Mouse (Mus musculus) liver, embryonic 16.5 days (tissue): ENCODE measurements at regions not wholly inside any gene's neighbourhood (a gene's known extent, or its start where the extent isn't known, plus 50 kb on each side); places are given as distances from the start of the nearest gene placed in this dataset.
"Not testable (repeated sequence)": the region's sequence is repeated elsewhere in the genome, so short reads cannot be mapped to it uniquely, and the experiment has no call there.

ENCODE experiments used
- ATAC-seq: fragments of 200-750 bp; cut with Nextera tagmentation; 2 replicates; pipeline ENCODE4 v1.8.0; 2017; ENCODE audit warnings: low read depth, mild to moderate bottlenecking, moderate number of reproducible peaks, moderate library complexity
- H3K27ac ChIP-seq: fragments of 300-500 bp; sonication (generic); 2 replicates; pipeline ENCODE4 v1.5.1; 2014; ENCODE audit warnings: mild to moderate bottlenecking, low read length
- H3K27me3 ChIP-seq: fragments of 300-500 bp; sonication (generic); 2 replicates; pipeline ENCODE4 v1.6.1; 2014; ENCODE audit warnings: low read depth, low read length, mixed read lengths; ENCODE audit not compliant: control insufficient read depth, insufficient read depth
- H3K36me3 ChIP-seq: fragments of 300-500 bp; sonication (generic); 2 replicates; pipeline ENCODE4 v1.6.1; 2014; ENCODE audit warnings: mild to moderate bottlenecking; ENCODE audit not compliant: control insufficient read depth, insufficient read depth
- H3K4me1 ChIP-seq: fragments of 300-500 bp; sonication (generic); 2 replicates; pipeline ENCODE4 v1.6.1; 2014; ENCODE audit warnings: low read depth, low read length, mixed read lengths; ENCODE audit not compliant: control insufficient read depth
- H3K4me2 ChIP-seq: fragments of 300-500 bp; sonication (generic); 2 replicates; pipeline ENCODE4 v1.6.1; 2014; ENCODE audit warnings: low read depth, low read length, mixed read lengths
- H3K4me3 ChIP-seq: fragments of 300-500 bp; sonication (generic); 2 replicates; pipeline ENCODE4 v1.5.1; 2014; ENCODE audit warnings: low read depth, mild to moderate bottlenecking, low read length
- H3K9ac ChIP-seq: fragments of 300-500 bp; sonication (generic); 2 replicates; pipeline ENCODE4 v1.6.1; 2014; ENCODE audit warnings: low read depth, low read length
- H3K9me3 ChIP-seq: fragments of 300-500 bp; sonication (generic); replicated peaks from 2 replicates; pipeline ENCODE4 v1.6.1; 2016; ENCODE audit warnings: low read length; ENCODE audit not compliant: control insufficient read depth
- WGBS: fragments of 180-500 bp; shearing (Covaris S2); extraction: QIAGEN DNeasy Blood & Tissue Kit; methylation state at CpG from one replicate; pipeline ENCODE4 v1.1.7; 2014; ENCODE audit not compliant: insufficient replicate concordance; 5-methylcytosine and 5-hydroxymethylcytosine counted together

DNA sequence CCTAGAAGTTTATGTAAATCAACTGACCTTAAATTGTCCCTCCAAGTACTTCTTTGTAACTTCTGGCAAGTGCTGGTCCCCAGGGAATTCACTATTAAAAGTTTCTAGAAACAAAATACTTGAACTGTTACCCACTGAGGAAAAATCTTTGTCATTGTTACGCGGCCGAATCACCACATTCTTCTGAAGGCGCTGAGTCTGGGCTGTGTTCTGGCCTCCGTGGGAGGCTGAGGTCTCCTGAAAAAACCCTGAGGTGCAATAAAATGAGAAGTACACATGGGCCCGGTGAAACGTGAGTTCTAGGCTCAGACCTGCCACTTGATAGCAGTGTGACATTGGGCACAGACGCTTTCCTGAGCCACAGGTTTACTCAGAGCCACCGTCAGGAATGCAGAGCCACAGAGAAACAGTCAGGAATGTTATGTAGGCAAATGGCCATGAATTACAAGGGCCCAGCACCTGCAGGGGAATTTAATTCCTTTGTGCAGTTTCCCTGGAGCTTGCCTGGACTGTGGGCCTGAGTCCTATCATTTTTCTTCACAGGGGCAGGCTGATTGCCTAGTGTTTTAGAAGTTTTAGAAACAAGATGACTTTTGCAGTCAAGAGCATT lies 171.1 kb upstream of the Arglu1 start:
- no peak for ATAC-seq
- H3K4me2 ChIP-seq, result no peak overlapping the region
- H3K36me3 ChIP-seq, result no peaks in the 10 kb centered on the region
- H3K9ac ChIP-seq, result no peak overlapping the region
- H3K4me3 ChIP-seq, result no peak overlapping the region
- H3K27ac ChIP-seq, result no peak overlapping the region
- H3K27me3 ChIP-seq, result no peaks in the 10 kb centered on the region
- no peaks in the 10 kb centered on the region for H3K9me3 ChIP-seq
- 66% methylated on average over 9 of the region's 9 CpGs for WGBS
- H3K4me1 ChIP-seq, result no peaks in the 10 kb centered on the region

DNA sequence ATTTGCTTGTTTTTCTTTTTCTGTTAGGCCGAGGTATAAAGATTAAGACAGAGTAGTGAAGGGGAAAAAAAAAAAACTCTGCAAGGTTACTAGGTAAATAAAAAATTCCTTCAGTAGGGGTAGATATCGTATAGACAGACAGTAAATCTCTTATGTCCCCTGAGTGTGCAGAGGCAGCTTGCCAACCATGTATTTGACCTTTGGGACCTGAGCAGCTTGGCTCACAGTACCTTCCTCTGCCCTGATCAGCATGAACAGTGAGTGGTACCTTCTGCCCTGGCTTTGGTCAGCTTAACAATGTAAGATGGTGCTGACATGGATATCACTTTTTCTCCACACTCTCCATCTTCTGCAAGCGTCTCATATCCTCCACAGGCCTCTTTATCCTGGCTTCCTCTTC lies 168.3 kb upstream of the Arglu1 start:
- no peak overlapping the region for H3K9ac ChIP-seq
- H3K27me3 ChIP-seq, result no peaks in the 10 kb centered on the region
- 48% methylated on average over 3 of the region's 3 CpGs for WGBS
- no peak overlapping the region for H3K4me3 ChIP-seq
- H3K9me3 ChIP-seq, result no peaks in the 10 kb centered on the region
- no peaks in the 10 kb centered on the region for H3K4me1 ChIP-seq
- no peak overlapping the region for H3K4me2 ChIP-seq
- no peaks in the 10 kb centered on the region for H3K36me3 ChIP-seq
- H3K27ac ChIP-seq, result no peak overlapping the region
- ATAC-seq, result no peak

DNA sequence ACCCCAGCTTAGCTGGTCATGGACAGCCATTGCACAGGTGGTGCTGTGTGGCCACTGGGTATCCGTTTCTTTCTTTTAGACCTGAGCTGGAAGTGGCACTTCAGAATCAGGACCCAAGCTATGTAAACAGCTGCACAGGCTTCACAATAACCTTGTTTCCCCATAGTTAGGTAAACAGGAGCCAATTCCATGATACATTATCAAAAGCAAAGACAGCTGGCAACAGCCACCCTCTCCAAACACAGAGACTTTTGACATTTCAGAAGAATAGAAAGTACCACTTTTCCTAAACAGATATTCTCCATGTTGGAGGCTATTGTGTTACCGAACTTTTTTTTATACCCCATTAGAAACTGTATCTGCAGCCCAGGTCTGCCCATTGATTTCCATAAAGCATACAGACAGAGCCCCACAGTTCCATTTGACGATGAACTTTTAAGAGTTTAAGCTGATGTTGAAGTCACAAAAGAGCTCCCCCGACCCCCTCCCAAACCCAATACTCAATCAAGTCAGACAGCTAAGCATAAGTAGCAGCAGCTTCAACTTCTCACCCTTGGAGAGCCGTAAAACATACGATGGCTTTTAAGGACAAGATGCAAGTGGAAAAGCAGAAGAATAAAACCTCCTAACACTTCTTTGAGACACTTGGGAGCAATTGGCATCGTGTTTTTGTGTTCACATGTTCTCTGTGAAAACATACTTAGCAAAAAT lies 162.5 kb upstream of the Arglu1 start:
- Histone ChIP-seq H3K9ac (no peak overlapping the region), H3K27me3 (no peaks in the 10 kb centered on the region), H3K27ac (no peak overlapping the region), H3K4me3 (no peak overlapping the region), H3K9me3 (no peaks in the 10 kb centered on the region), H3K4me1 (no peaks in the 10 kb centered on the region), H3K36me3 (no peaks in the 10 kb centered on the region), H3K4me2 (no peak overlapping the region)
- WGBS, result 43% methylated on average over 7 of the region's 7 CpGs
- no peak for ATAC-seq

DNA sequence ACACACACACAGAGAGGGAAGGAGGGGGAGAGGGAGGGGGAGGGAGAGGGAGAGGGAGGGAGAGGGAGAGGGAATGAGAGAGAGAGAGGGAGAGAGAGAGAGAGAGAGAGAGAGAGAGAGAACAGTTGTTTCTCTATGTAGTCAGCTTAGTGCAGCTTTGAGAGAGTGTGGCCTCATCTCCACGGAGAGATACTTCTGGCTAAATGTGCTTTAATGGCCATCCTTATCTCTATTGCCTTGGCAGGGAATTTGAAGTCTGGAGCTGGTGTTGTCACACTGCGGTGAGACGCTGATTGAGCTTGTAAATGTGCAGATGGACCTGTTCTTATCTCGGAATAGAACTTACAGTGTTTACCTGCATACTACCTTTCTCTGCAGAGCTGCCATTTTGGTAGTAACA lies 160.9 kb upstream of the Arglu1 start:
- H3K4me1 ChIP-seq, result no peaks in the 10 kb centered on the region
- no peaks in the 10 kb centered on the region for H3K36me3 ChIP-seq
- H3K4me3 ChIP-seq, result no peak overlapping the region
- H3K4me2 ChIP-seq, result no peak overlapping the region
- no peaks in the 10 kb centered on the region for H3K27me3 ChIP-seq
- H3K9ac ChIP-seq, result no peak overlapping the region
- no peak overlapping the region for H3K27ac ChIP-seq
- no peaks in the 10 kb centered on the region for H3K9me3 ChIP-seq
- no peak for ATAC-seq
- WGBS, result 19% methylated on average over 4 of the region's 4 CpGs

DNA sequence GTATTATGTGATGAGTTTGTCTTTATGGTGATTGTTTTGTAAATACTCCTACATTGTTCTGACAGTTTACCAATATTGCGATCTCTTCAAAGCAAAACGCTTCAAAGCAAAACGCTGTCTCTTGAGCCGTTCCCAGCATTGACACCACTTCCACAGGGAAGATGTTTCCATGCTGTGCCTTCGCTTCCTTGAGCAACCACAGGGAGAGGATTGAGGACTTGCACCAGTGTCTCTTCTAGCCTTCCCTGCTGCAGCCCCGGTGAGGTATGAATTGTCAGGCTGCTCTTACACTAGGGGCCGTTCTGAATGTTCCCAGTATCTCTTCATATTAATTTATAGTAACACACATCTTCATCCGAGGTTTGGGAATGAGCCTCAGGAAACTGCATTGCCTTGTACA lies 160.4 kb upstream of the Arglu1 start:
- no peak overlapping the region for H3K4me3 ChIP-seq
- no peaks in the 10 kb centered on the region for H3K9me3 ChIP-seq
- no peak overlapping the region for H3K9ac ChIP-seq
- H3K36me3 ChIP-seq, result no peaks in the 10 kb centered on the region
- no peaks in the 10 kb centered on the region for H3K4me1 ChIP-seq
- H3K27ac ChIP-seq, result no peak overlapping the region
- no peak for ATAC-seq
- WGBS, result 30% methylated on average over 8 of the region's 8 CpGs
- H3K4me2 ChIP-seq, result no peak overlapping the region
- no peaks in the 10 kb centered on the region for H3K27me3 ChIP-seq

DNA sequence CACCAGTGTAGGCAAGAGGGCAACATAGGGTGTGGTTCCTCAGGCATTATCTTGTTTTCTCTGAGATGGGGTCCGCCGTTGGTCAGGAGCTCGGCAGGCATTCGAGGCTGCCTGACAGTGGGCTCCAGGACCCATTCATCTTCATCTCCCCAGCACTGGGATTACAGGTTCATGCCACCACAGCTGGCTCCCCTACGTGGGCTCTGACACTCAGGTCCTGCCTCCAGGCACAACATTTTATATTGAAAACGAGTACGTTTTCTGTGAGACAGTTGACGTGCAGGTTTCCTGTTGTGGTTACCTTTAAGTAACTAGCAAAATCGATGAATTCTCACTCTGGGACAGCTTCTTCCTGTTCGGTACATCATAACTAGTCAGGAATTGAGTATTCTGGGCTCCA lies 157.3 kb upstream of the Arglu1 start:
- Histone ChIP-seq H3K4me1 (no peaks in the 10 kb centered on the region), H3K27ac (no peak overlapping the region), H3K4me2 (no peak overlapping the region), H3K9me3 (no peaks in the 10 kb centered on the region), H3K9ac (no peak overlapping the region), H3K36me3 (no peaks in the 10 kb centered on the region), H3K27me3 (no peaks in the 10 kb centered on the region), H3K4me3 (no peak overlapping the region)
- 28% methylated on average over 10 of the region's 10 CpGs for WGBS
- no peak for ATAC-seq

DNA sequence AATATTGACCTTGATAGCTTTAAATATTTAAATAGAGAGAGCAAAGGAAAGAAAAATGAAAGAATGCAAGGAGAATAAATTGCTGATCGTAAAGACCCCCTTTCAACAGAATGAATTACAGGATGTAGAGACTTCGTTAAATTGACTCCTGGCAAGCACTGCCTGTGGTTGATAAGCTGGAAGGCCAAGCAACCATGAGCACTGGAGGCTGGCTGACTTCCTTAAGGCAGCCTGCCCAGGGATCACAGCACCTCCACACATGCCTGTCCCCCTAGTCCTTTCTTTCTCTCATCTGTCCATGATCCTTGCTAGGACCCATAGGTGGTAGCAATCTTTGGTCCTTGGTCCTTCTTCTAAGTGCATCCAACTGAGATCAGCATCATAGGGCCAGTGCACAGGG lies 152.0 kb upstream of the Arglu1 start:
- no peak for ATAC-seq
- Histone ChIP-seq H3K4me3 (no peak overlapping the region), H3K27ac (no peak overlapping the region), H3K4me1 (no peaks in the 10 kb centered on the region), H3K9me3 (no peaks in the 10 kb centered on the region), H3K4me2 (no peak overlapping the region), H3K36me3 (no peaks in the 10 kb centered on the region), H3K9ac (no peak overlapping the region), H3K27me3 (no peaks in the 10 kb centered on the region)
- WGBS, result 22% methylated on average over 2 of the region's 2 CpGs

DNA sequence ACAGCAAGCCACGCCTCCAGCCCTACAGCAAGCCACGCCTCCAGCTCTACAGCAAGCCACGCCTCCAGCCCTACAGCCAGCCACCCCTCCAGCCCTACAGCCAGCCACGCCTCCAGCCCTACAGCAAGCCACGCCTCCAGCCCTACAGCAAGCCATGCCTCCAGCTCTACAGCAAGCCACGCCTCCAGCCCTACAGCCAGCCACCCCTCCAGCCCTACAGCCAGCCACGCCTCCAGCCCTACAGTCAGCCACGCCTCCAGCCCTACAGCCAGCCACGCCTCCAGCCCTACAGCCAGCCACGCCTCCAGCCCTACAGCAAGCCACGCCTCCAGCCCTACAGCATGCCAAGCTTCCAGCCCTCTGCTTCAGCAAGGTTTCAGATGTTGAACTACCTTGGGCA lies 145.8 kb upstream of the Arglu1 start:
- ATAC-seq, result not testable (repeated sequence)

DNA sequence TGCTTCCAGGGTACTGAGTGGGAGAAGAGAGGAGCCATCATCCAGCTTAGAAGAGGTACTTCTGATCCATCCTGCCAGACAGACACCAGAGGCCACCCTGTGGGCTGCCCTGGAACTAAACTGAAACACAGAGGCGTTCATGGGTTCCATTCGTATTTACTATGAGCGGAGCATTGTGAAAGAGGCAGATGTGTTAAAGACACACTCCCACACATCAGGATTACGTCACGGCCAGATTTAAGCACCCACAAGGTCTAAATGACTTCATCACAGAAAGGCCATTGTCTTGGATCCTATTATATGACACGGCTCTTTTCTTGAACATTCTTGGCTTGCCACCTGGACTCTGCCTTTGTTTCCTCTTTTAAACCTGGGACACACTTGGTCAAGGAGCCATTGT lies 141.0 kb upstream of the Arglu1 start:
- Histone ChIP-seq H3K4me1 (no peaks in the 10 kb centered on the region), H3K4me3 (no peak overlapping the region), H3K27me3 (no peaks in the 10 kb centered on the region), H3K9ac (no peak overlapping the region), H3K9me3 (no peaks in the 10 kb centered on the region), H3K36me3 (no peaks in the 10 kb centered on the region), H3K27ac (no peak overlapping the region), H3K4me2 (no peak overlapping the region)
- 73% methylated on average over 6 of the region's 6 CpGs for WGBS
- ATAC-seq, result no peak

More for the DNA sequence above, 145.8 kb upstream of the Arglu1 start:
- not testable (repeated sequence) for H3K4me3 ChIP-seq, H3K36me3 ChIP-seq, H3K4me1 ChIP-seq, H3K9me3 ChIP-seq, H3K9ac ChIP-seq, H3K27ac ChIP-seq, H3K4me2 ChIP-seq, H3K27me3 ChIP-seq
- 58% methylated on average over 11 of the region's 11 CpGs for WGBS
